Mouse (Mus musculus) effector memory CD4-positive, alpha-beta T cell, adult 5 months (primary cell): ENCODE data around the gene Tceal3. TPM values are rescaled to one million over a fixed set of nuclear protein-coding genes. Genes with fewer than 3 reads are reported as not detected.

Source experiments
- polyA plus RNA-seq: library from polyadenylated mRNA; unstranded; fragments of 100-300 nt; shearing (Covaris generic); gene quantifications from one replicate; pipeline ENCODE4 v1.2.1, GENCODE M21; 2017

Tceal3 gene
- polyA plus RNA-seq: 1.8 TPM

DNA sequence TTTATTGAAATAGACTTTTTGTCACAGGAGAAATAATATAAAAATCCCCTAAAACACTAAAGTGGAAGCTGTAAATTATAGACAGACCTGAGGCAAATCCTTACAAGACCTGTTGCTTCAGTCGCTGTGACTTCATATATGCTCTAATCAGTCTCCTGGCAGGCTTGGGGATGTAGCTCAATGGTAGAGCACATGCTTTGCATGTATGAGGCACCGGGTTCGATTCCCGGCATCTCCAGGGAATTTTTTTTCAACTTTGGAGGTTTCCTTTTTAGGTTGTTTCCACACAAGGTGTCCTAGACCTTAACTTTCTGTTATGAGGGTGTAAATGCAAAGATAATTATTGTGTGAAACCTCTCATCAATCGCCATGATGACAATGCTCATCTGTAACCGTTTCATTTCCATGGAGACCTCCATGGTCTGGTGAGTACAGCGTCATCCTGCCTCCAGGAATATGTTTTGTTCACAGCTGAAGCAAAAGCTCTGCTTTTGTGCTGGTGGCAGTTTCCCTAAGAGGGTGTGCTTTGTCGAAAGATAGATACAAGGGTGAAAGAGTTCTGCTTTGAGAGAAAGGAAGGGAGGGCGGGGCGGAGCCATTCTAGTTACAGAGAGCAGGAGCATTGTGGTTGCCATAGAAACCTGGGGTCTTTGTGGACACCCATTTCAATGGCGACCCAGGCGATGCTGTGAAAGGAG, at the start of gene Tceal3:
TSS of gene Tceal3 (plus strand) at position 644 of the 698 bp plus-strand sequence.

GRCm38 (mm10) chrX:136543956-136544355, 46.7 kb upstream of the Tceal3 start, which contains the start of gene Kir3dl2:
Gene Kir3dl2, minus strand, starts transcription at chrX:136544056.

GRCm38 (mm10) chrX:136707446-136708167, 117.0 kb downstream of the Tceal3 start, which contains the start of gene Tceal1:
Gene Tceal1, plus strand, starts transcription at chrX:136707982.

Other genes with a start within 250 kb of the Tceal3 start
- not detected for gene Kir3dl1, start 72.8 kb upstream of the Tceal3 start, polyA plus RNA-seq
- gene Kir3dl2, start 46.8 kb upstream of the Tceal3 start, polyA plus RNA-seq: not detected
- gene Tceal1, start 117.1 kb downstream of the Tceal3 start, polyA plus RNA-seq: not detected
- gene Morf4l2, start 152.8 kb downstream of the Tceal3 start, polyA plus RNA-seq: 169 TPM
- not detected for gene Glra4, start 189.3 kb downstream of the Tceal3 start, polyA plus RNA-seq
- 1.9 TPM for gene Plp1, start 231.8 kb downstream of the Tceal3 start, polyA plus RNA-seq